Mouse (Mus musculus) midbrain, postnatal 0 days (tissue): ENCODE measurements around the gene Grin3b. TPM values are rescaled to one million over a fixed set of nuclear protein-coding genes. Genes with fewer than 3 reads are reported as not detected.

Source experiments
- ATAC-seq: fragments of 200-750 bp; cut with Nextera tagmentation; 2 replicates; pipeline ENCODE4 v1.8.0; 2017; ENCODE audit warnings: moderate number of reproducible peaks, mild to moderate bottlenecking, moderate TSS enrichment, moderate library complexity; ENCODE audit not compliant: low FRiP score
- DNase-seq: peaks from one replicate; pipeline ENCODE4 v3.0.0-alpha.2; 2015; ENCODE audit warnings: low spot score
- H3K27ac ChIP-seq: fragments of 300-500 bp; sonication (generic); 2 replicates; pipeline ENCODE4 v1.5.1; 2014; ENCODE audit warnings: low read depth, mild to moderate bottlenecking, low read length, mixed read lengths
- H3K27me3 ChIP-seq: fragments of 300-500 bp; sonication (generic); 2 replicates; pipeline ENCODE4 v1.6.1; 2014; ENCODE audit warnings: low read length, control low read depth, mixed read lengths; ENCODE audit not compliant: insufficient read depth
- H3K36me3 ChIP-seq: fragments of 300-500 bp; sonication (generic); 2 replicates; pipeline ENCODE4 v1.6.1; 2014; ENCODE audit warnings: low read length, control low read depth, mixed read lengths; ENCODE audit not compliant: insufficient read depth
- H3K4me1 ChIP-seq: fragments of 300-500 bp; sonication (generic); 2 replicates; pipeline ENCODE4 v1.6.1; 2014; ENCODE audit warnings: mild to moderate bottlenecking, control low read depth, antibody characterized with exemption, low read length, mixed read lengths; ENCODE audit not compliant: insufficient read depth
- H3K4me2 ChIP-seq: fragments of 300-500 bp; sonication (generic); 2 replicates; pipeline ENCODE4 v1.6.1; 2014; ENCODE audit warnings: low read depth, mild to moderate bottlenecking, low read length, mixed read lengths; ENCODE audit not compliant: poor library complexity, severe bottlenecking
- H3K4me3 ChIP-seq: fragments of 300-500 bp; sonication (generic); 2 replicates; pipeline ENCODE4 v1.5.1; 2014; ENCODE audit warnings: low read depth, mild to moderate bottlenecking, low read length, moderate library complexity
- H3K9ac ChIP-seq: fragments of 300-500 bp; sonication (generic); replicated peaks from 2 replicates; pipeline ENCODE4 v1.6.1; 2014; ENCODE audit warnings: mild to moderate bottlenecking, low read length, moderate library complexity, mixed read lengths; ENCODE audit not compliant: poor library complexity, severe bottlenecking
- H3K9me3 ChIP-seq: fragments of 300-500 bp; sonication (generic); 2 replicates; pipeline ENCODE4 v1.6.1; 2016; ENCODE audit warnings: low read length, control low read depth
- CTCF ChIP-seq: IDR thresholded peaks from 2 replicates; pipeline ENCODE4 v1.5.1; 2016; ENCODE audit warnings: antibody characterized with exemption, mild to moderate bottlenecking
- WGBS: fragments of 180-500 bp; shearing (Covaris S2); extraction: QIAGEN DNeasy Blood & Tissue Kit; methylation state at CpG from one replicate; pipeline ENCODE4 v1.1.7; 2014; 5-methylcytosine and 5-hydroxymethylcytosine counted together
- polyA plus RNA-seq: library from polyadenylated mRNA; unstranded; fragments of >200 nt; fragmentation: Nextera tagmentation; extraction: Ambion mirVana; gene quantifications from 2 replicates; pipeline ENCODE4 v1.2.1, GENCODE M21; 2015
- total RNA-seq: library from RNA; depleted of rRNA; stranded (reverse); fragments of >200 nt; gene quantifications from 2 replicates; pipeline ENCODE4 v1.2.3, GENCODE M21; 2014

The Grin3b gene
- total and polyA plus RNA-seq, 2 experiments from 2014 or later, result 0.21 to 2.2 TPM

GRCm38 (mm10) chr10:80013609-80014008 lies 43.1 kb downstream of the Grin3b start:
- Histone ChIP-seq H3K4me3 (no peak overlapping the region), H3K4me2 (no peak overlapping the region), H3K4me1 (no peaks in the 10 kb centered on the region), H3K9me3 (peaks cover 16% of the 10 kb centered on the region), H3K9ac (no peak overlapping the region), H3K36me3 (peaks cover 11% of the 10 kb centered on the region; the same call in 1 of the 2 replicates), H3K27me3 (peaks cover 21% of the 10 kb centered on the region), H3K27ac (no peak overlapping the region)
- DNase-seq (no peak), ATAC-seq (no peak)
- 39% methylated on average over 25 of the region's 25 CpGs for WGBS
- no peak for TF ChIP-seq CTCF

- H3K27me3 ChIP-seq, result peaks cover 24% of the 10 kb centered on the region
These were observed 44.2 kb downstream of the Grin3b start for GRCm38 (mm10) chr10:80014484-80015290.

GRCm38 (mm10) chr10:80015583-80015982 lies 45.1 kb downstream of the Grin3b start:
- WGBS, result 85% methylated on average over 10 of the region's 10 CpGs
- ATAC-seq (no peak), DNase-seq (no peak)
- H3K27me3 ChIP-seq, result peaks cover 27% of the 10 kb centered on the region
- peaks cover 12% of the 10 kb centered on the region for H3K9me3 ChIP-seq
- H3K27ac ChIP-seq, result no peak overlapping the region
- TF ChIP-seq CTCF, result no peak
- no peaks in the 10 kb centered on the region for H3K4me1 ChIP-seq
- no peak overlapping the region for H3K4me3 ChIP-seq
- H3K4me2 ChIP-seq, result no peak overlapping the region
- H3K9ac ChIP-seq, result no peak overlapping the region
- peaks cover 7% of the 10 kb centered on the region; the same call in 1 of the 2 replicates for H3K36me3 ChIP-seq

More at GRCm38 (mm10) chr10:80014484-80015290, 44.2 kb downstream of the Grin3b start:
- Histone ChIP-seq H3K4me2 (no peak overlapping the region), H3K36me3 (peaks cover 7% of the 10 kb centered on the region; the same call in 1 of the 2 replicates), H3K27ac (no peak overlapping the region), H3K9ac (no peak overlapping the region), H3K9me3 (peaks cover 16% of the 10 kb centered on the region), H3K4me1 (no peaks in the 10 kb centered on the region), H3K4me3 (no peak overlapping the region)
- DNase-seq, result no peak
- ATAC-seq, result no peak
- 0 out of 2 replicates have a peak, but pooled peaks have one; percentile 8 for TF ChIP-seq CTCF
- 31% methylated on average over 28 of the region's 28 CpGs for WGBS

GRCm38 (mm10) chr10:80016511-80016910 lies 46.0 kb downstream of the Grin3b start, which contains the start of gene Arhgap45:
TSS of gene Arhgap45 (plus strand) at chr10:80016653.
- Histone ChIP-seq H3K4me2 (no peak within 1 kb of the TSS), H3K4me3 (no peak within 1 kb of the TSS), H3K36me3 (peaks cover 7% of the 10 kb centered on the region; the same call in 1 of the 2 replicates), H3K27me3 (peaks cover 27% of the 10 kb centered on the region), H3K4me1 (no peaks in the 10 kb centered on the region), H3K9me3 (0 out of 2 replicates have a peak, but pooled peaks cover 5% of the 10 kb centered on the region), H3K9ac (no peak within 1 kb of the TSS), H3K27ac (no peak within 1 kb of the TSS)
- WGBS, result 69% methylated on average over 11 of the region's 11 CpGs
- no peak for TF ChIP-seq CTCF
- DNase-seq (no peak), ATAC-seq (no peak)

GRCm38 (mm10) chr10:80016931-80017330 lies 46.4 kb downstream of the Grin3b start:
- Histone ChIP-seq H3K4me3 (no peak overlapping the region), H3K9ac (no peak overlapping the region), H3K4me2 (no peak overlapping the region), H3K4me1 (no peaks in the 10 kb centered on the region), H3K27ac (no peak overlapping the region), H3K27me3 (peaks cover 27% of the 10 kb centered on the region), H3K9me3 (0 out of 2 replicates have a peak, but pooled peaks cover 1% of the 10 kb centered on the region), H3K36me3 (0 out of 2 replicates have a peak, but pooled peaks cover 3% of the 10 kb centered on the region)
- TF ChIP-seq CTCF, result no peak
- ATAC-seq (no peak), DNase-seq (no peak)
- 92% methylated on average over 10 of the region's 10 CpGs for WGBS

- no peak for TF ChIP-seq CTCF
- ATAC-seq, result no peak
- Histone ChIP-seq H3K4me1 (no peaks in the 10 kb centered on the region), H3K27ac (no peak overlapping the region), H3K9ac (no peak overlapping the region), H3K9me3 (no peaks in the 10 kb centered on the region), H3K27me3 (peaks cover 27% of the 10 kb centered on the region), H3K36me3 (no peaks in the 10 kb centered on the region), H3K4me2 (no peak overlapping the region), H3K4me3 (no peak overlapping the region)
- WGBS, result 78% methylated on average over 3 of the region's 3 CpGs
- DNase-seq, result no peak
These were observed 46.8 kb downstream of the Grin3b start for GRCm38 (mm10) chr10:80017361-80017760.
